Mouse (Mus musculus): ENCODE measurements around the gene Fam193a.

Fam193a gene

GRCm38 (mm10) chr5:34466648-34467047, 96.9 kb downstream of the Fam193a start:
- no peak for DNase-seq

- no peak for DNase-seq
These were observed 98.5 kb downstream of the Fam193a start for GRCm38 (mm10) chr5:34468039-34468775.

GRCm38 (mm10) chr5:34480926-34481325, 111.2 kb downstream of the Fam193a start:
- DNase-seq, result no peak

- no peak for DNase-seq
These were observed 116.0 kb downstream of the Fam193a start for GRCm38 (mm10) chr5:34485731-34486130.

GRCm38 (mm10) chr5:34487320-34488090, 117.8 kb downstream of the Fam193a start:
- DNase-seq, result peak; percentile 7 to 20

- no peak for DNase-seq
These were observed 119.1 kb downstream of the Fam193a start for GRCm38 (mm10) chr5:34488741-34489417.

GRCm38 (mm10) chr5:34489418-34489787, 119.7 kb downstream of the Fam193a start:
- DNase-seq, result no peak

GRCm38 (mm10) chr5:34496745-34497144, 127.0 kb downstream of the Fam193a start:
- no peak for DNase-seq

GRCm38 (mm10) chr5:34500886-34501285, 131.2 kb downstream of the Fam193a start:
- no peak for DNase-seq

GRCm38 (mm10) chr5:34501588-34501987, 131.9 kb downstream of the Fam193a start:
- no peak for DNase-seq

- no peak for DNase-seq
These were observed 132.7 kb downstream of the Fam193a start for GRCm38 (mm10) chr5:34502411-34502810.

- no peak for DNase-seq
These were observed 133.1 kb downstream of the Fam193a start for GRCm38 (mm10) chr5:34502821-34503220.

GRCm38 (mm10) chr5:34512486-34512885, 142.8 kb downstream of the Fam193a start:
- DNase-seq, result no peak

GRCm38 (mm10) chr5:34513466-34514217, 143.9 kb downstream of the Fam193a start, which contains the start of gene Tnip2:
Gene Tnip2, minus strand, starts transcription at chr5:34513991.
- DNase-seq, result peak; percentile 99 to 100

- DNase-seq, result no peak
These were observed 144.5 kb downstream of the Fam193a start for GRCm38 (mm10) chr5:34514218-34514566.

- DNase-seq, result no peak
These were observed 145.4 kb downstream of the Fam193a start for GRCm38 (mm10) chr5:34515096-34515495.

GRCm38 (mm10) chr5:34517913-34518312, 148.2 kb downstream of the Fam193a start:
- peak; percentile 83 to 95 for DNase-seq

GRCm38 (mm10) chr5:34519389-34519910, 149.7 kb downstream of the Fam193a start:
- no peak for DNase-seq

GRCm38 (mm10) chr5:34520458-34521209, 150.9 kb downstream of the Fam193a start:
- DNase-seq, result no peak

- no peak for DNase-seq
These were observed 151.6 kb downstream of the Fam193a start for GRCm38 (mm10) chr5:34521337-34521736.

GRCm38 (mm10) chr5:34523958-34524485, 154.3 kb downstream of the Fam193a start:
- no peak for DNase-seq

GRCm38 (mm10) chr5:34524511-34524910, 154.8 kb downstream of the Fam193a start:
- DNase-seq, result no peak
